ENCODE assay signal across 19 mouse cellular contexts in the genomic region with DNA sequence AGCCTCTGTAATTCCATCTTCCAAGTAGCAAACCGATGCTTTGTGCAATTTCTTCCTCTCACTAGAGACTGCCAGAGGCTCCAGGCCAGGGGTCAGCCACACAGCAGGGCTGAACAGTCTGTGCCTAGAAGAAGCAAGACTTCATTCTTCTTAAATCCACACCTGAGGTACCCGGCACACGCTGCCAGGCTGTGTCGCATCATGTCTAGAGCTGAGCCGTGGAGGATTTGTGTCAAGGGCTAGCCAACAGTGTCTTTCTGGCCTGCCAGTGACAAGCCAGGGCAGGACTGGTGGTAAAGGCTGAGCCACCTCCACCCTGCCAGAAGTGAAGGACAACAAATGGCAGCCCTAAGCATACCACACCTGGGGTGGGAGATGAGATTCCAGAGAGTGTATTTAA.
DNase-seq lines count a peak whose midpoint lies in the region; ATAC-seq and TF ChIP-seq lines count a peak whose summit lies in the region.
"Had no signal": no experiment of that assay in that cellular context is flagged by ENCODE, and none has a peak within 500 bp of the region (broad histone marks: within the 10 kb centered on the region; RNA-seq: fewer than 3 reads in every experiment).

No protein-coding gene starts in this region.

- no peak overlapping the region for H3K9ac ChIP-seq in stomach, postnatal 0 days (ENCODE audit: low read length)
- H3K9ac ChIP-seq in midbrain, embryonic 15.5 days = no peak overlapping the region
- H3K9ac ChIP-seq: embryonic facial prominence, embryonic 13.5 days; forebrain, embryonic 15.5 days; hindbrain, embryonic 13.5 days had no signal

- TF ChIP-seq EP300 in stomach, postnatal 0 days (optimal IDR thresholded peaks at IDR 0.05) = no peak

- H3K4me2 ChIP-seq in stomach, postnatal 0 days (replicated peaks; ENCODE audit: low read depth) = no peak overlapping the region
- H3K4me2 ChIP-seq in midbrain, embryonic 15.5 days = no peak overlapping the region
- H3K4me2 ChIP-seq: embryonic facial prominence, embryonic 13.5 days; forebrain, embryonic 15.5 days; hindbrain, embryonic 13.5 days had no signal

- no peaks in the 10 kb centered on the region for H3K36me3 ChIP-seq in stomach, postnatal 0 days (ENCODE audit: control insufficient read depth, insufficient read depth, low read length)
- H3K36me3 ChIP-seq in midbrain, embryonic 15.5 days (replicated peaks) = no peaks in the 10 kb centered on the region
- H3K36me3 ChIP-seq: forebrain, embryonic 15.5 days; hindbrain, embryonic 13.5 days had no signal

- no peak overlapping the region for H3K4me3 ChIP-seq in layer of hippocampus, adult 2 months
- no peak overlapping the region for H3K4me3 ChIP-seq in stomach, postnatal 0 days (ENCODE audit: low read depth, low read length)
- no peak overlapping the region for H3K4me3 ChIP-seq in midbrain, embryonic 15.5 days
- H3K4me3 ChIP-seq: embryonic facial prominence, embryonic 13.5 days; forebrain, embryonic 15.5 days; hindbrain, embryonic 13.5 days had no signal

- DNase-seq in layer of hippocampus, adult 2 months (ENCODE audit: low spot score in 2 of 2) = no peak
- DNase-seq in layer of hippocampus, adult 9-10 months (ENCODE audit: low spot score) = no peak
- peak; percentile 57 for DNase-seq in adipocyte (ENCODE audit: low spot score)
- DNase-seq in fat pad, adult 2 months (ENCODE audit: extremely low read depth, low read depth, low spot score) = peak; percentile 98
- no peak for DNase-seq in stomach, postnatal 0 days (ENCODE audit: low spot score)
- no peak for DNase-seq in cerebellum, adult 9-10 months
- DNase-seq: adrenal gland, adult 2 months; adrenal gland, postnatal 25 days; cerebellum, adult 2 months; cerebellum, postnatal 14 days; gastrocnemius, postnatal 10 days; heart, postnatal 14 days had no signal

- TF ChIP-seq CTCF in layer of hippocampus, adult 2 months (conservative IDR thresholded peaks at IDR 0.05) = no peak
- TF ChIP-seq CTCF in stomach, postnatal 0 days (IDR thresholded peaks at IDR 0.05; ENCODE audit: low read depth) = no peak

- 63% methylated on average over 5 of the region's 5 CpGs for WGBS in stomach, postnatal 0 days
- 88% methylated on average over 5 of the region's 5 CpGs for WGBS in midbrain, embryonic 15.5 days

- ATAC-seq in stomach, postnatal 0 days (ENCODE audit: low FRiP score, low TSS enrichment) = no peak
- no peak for ATAC-seq in midbrain, embryonic 15.5 days (replicated peaks)
- ATAC-seq: activated CD4-positive, CD25-positive, alpha-beta regulatory T cell, adult 4 months; forebrain, embryonic 15.5 days; hindbrain, postnatal 0 days; Patski had no signal

- no peaks in the 10 kb centered on the region for H3K9me3 ChIP-seq in stomach, postnatal 0 days (ENCODE audit: control insufficient read depth, low read length)
- no peaks in the 10 kb centered on the region for H3K9me3 ChIP-seq in midbrain, embryonic 15.5 days
- H3K9me3 ChIP-seq: embryonic facial prominence, embryonic 13.5 days; forebrain, embryonic 15.5 days; hindbrain, embryonic 13.5 days had no signal

- peak overlapping the region; percentile 64; the same call in 1 of the 2 replicates for H3K27ac ChIP-seq in layer of hippocampus, adult 2 months
- H3K27ac ChIP-seq in stomach, postnatal 0 days (replicated peaks) = 0 out of 2 replicates have a peak overlapping the region, but pooled peaks have one; percentile 56
- H3K27ac ChIP-seq in midbrain, embryonic 15.5 days = no peak overlapping the region
- H3K27ac ChIP-seq: embryonic facial prominence, embryonic 13.5 days; forebrain, embryonic 15.5 days; hindbrain, embryonic 13.5 days; hindbrain, postnatal 0 days had no signal

- no peaks in the 10 kb centered on the region for H3K27me3 ChIP-seq in stomach, postnatal 0 days (ENCODE audit: control insufficient read depth, insufficient read depth, low read length)
- peaks cover 9% of the 10 kb centered on the region for H3K27me3 ChIP-seq in midbrain, embryonic 15.5 days (replicated peaks)
- H3K27me3 ChIP-seq: embryonic facial prominence, embryonic 13.5 days; forebrain, embryonic 15.5 days; Patski had no signal

- H3K4me1 ChIP-seq in stomach, postnatal 0 days (replicated peaks; ENCODE audit: control insufficient read depth, insufficient read depth) = 0 out of 2 replicates have a peak, but pooled peaks cover 6% of the 10 kb centered on the region
- peaks cover 22% of the 10 kb centered on the region for H3K4me1 ChIP-seq in midbrain, embryonic 15.5 days

Comparison
In these comparisons a context has a peak if more than half of its experiments do, and no peak if none do; other contexts are left out.
1. DNase-seq: peak in adipocyte (single experiment) and fat pad, adult 2 months (single experiment); none in layer of hippocampus, adult 2 months (0 of 2), layer of hippocampus, adult 9-10 months (single experiment), stomach, postnatal 0 days (single experiment) and cerebellum, adult 9-10 months (single experiment).